Mouse (Mus musculus) midbrain, embryonic 13.5 days (tissue): ENCODE data around the gene Timm8a1. TPM values are rescaled to one million over a fixed set of nuclear protein-coding genes. Genes with fewer than 3 reads are reported as not detected.

ENCODE experiments used
- ATAC-seq: fragments of 200-750 bp; cut with Nextera tagmentation; 2 replicates; pipeline ENCODE4 v1.8.0; 2017; ENCODE audit warnings: mild to moderate bottlenecking, moderate TSS enrichment, moderate library complexity
- H3K27ac ChIP-seq: fragments of 300-500 bp; sonication (generic); 2 replicates; pipeline ENCODE4 v1.5.1; 2015; ENCODE audit warnings: inconsistent platforms, mild to moderate bottlenecking, moderate library complexity
- H3K27me3 ChIP-seq: fragments of 300-500 bp; sonication (generic); 2 replicates; pipeline ENCODE4 v1.6.1; 2015; ENCODE audit warnings: mild to moderate bottlenecking, inconsistent platforms
- H3K36me3 ChIP-seq: fragments of 300-500 bp; sonication (generic); 2 replicates; pipeline ENCODE4 v1.6.1; 2015; ENCODE audit warnings: mild to moderate bottlenecking, inconsistent platforms
- H3K4me1 ChIP-seq: fragments of 300-500 bp; sonication (generic); replicated peaks from 2 replicates; pipeline ENCODE4 v1.6.1; 2015; ENCODE audit warnings: inconsistent platforms
- H3K4me2 ChIP-seq: fragments of 300-500 bp; sonication (generic); replicated peaks from 2 replicates; pipeline ENCODE4 v1.6.1; 2015; ENCODE audit warnings: moderate library complexity, mild to moderate bottlenecking, inconsistent platforms
- H3K4me3 ChIP-seq: fragments of 300-500 bp; sonication (generic); replicated peaks from 2 replicates; pipeline ENCODE4 v1.5.1; 2015; ENCODE audit warnings: mild to moderate bottlenecking, inconsistent platforms
- H3K9ac ChIP-seq: fragments of 300-500 bp; sonication (generic); replicated peaks from 2 replicates; pipeline ENCODE4 v1.6.1; 2015; ENCODE audit warnings: mild to moderate bottlenecking, inconsistent platforms
- H3K9me3 ChIP-seq: fragments of 300-500 bp; sonication (generic); 2 replicates; pipeline ENCODE4 v1.6.1; 2016; ENCODE audit warnings: mild to moderate bottlenecking, inconsistent platforms
- WGBS: fragments of 180-500 bp; shearing (Covaris S2); methylation state at CpG from one replicate; pipeline ENCODE4 v1.1.7; 2015; 5-methylcytosine and 5-hydroxymethylcytosine counted together
- polyA plus RNA-seq: library from polyadenylated mRNA; unstranded; fragments of >200 nt; fragmentation: Nextera tagmentation; extraction: Ambion mirVana; gene quantifications from 2 replicates; pipeline ENCODE4 v1.2.1, GENCODE M21; 2015

Timm8a1 gene
- polyA plus RNA-seq, 1 experiment from 2014 or later = 40.5 TPM

GRCm38 (mm10) chrX:134507977-134508376 is 33.7 kb downstream of the Timm8a1 start:
- H3K36me3 ChIP-seq = no peaks in the 10 kb centered on the region
- no peak for ATAC-seq
- no peaks in the 10 kb centered on the region for H3K4me1 ChIP-seq
- H3K9ac ChIP-seq = no peak overlapping the region
- no peak overlapping the region for H3K4me2 ChIP-seq
- H3K9me3 ChIP-seq = no peaks in the 10 kb centered on the region
- H3K4me3 ChIP-seq = no peak overlapping the region
- no peaks in the 10 kb centered on the region for H3K27me3 ChIP-seq
- no peak overlapping the region for H3K27ac ChIP-seq
- WGBS = 74% methylated on average over 6 of the region's 6 CpGs

GRCm38 (mm10) chrX:134500651-134501050 is 41.0 kb downstream of the Timm8a1 start:
- Histone ChIP-seq H3K27me3 (no peaks in the 10 kb centered on the region), H3K36me3 (no peaks in the 10 kb centered on the region), H3K9ac (no peak overlapping the region), H3K27ac (no peak overlapping the region), H3K4me1 (no peaks in the 10 kb centered on the region), H3K4me2 (no peak overlapping the region), H3K9me3 (no peaks in the 10 kb centered on the region), H3K4me3 (no peak overlapping the region)
- 86% methylated on average over 8 of the region's 8 CpGs for WGBS
- ATAC-seq = no peak

Other genes with a start within 250 kb of the Timm8a1 start
- gene Tmem35a, start 246.6 kb downstream of the Timm8a1 start, polyA plus RNA-seq = 93.6 and 94.8 TPM in 2 replicates
- gene Cenpi, start 233.8 kb downstream of the Timm8a1 start, polyA plus RNA-seq = 10.1 and 11.8 TPM in 2 replicates
- 19.7 and 21.4 TPM in 2 replicates for gene Drp2, start 137.3 kb downstream of the Timm8a1 start, polyA plus RNA-seq
- gene Taf7l, start 65.4 kb downstream of the Timm8a1 start, polyA plus RNA-seq = not detected in 2 replicates
- 0.58 and 0.82 TPM in 2 replicates for gene Btk, start 41.7 kb upstream of the Timm8a1 start, polyA plus RNA-seq
- 211 and 233 TPM in 2 replicates for gene Rpl36a, start 43.8 kb upstream of the Timm8a1 start, polyA plus RNA-seq
- gene Gla, start 59.3 kb upstream of the Timm8a1 start, polyA plus RNA-seq = 4.1 and 4.7 TPM in 2 replicates
- gene Hnrnph2, start 59.3 kb upstream of the Timm8a1 start, polyA plus RNA-seq = 184 and 186 TPM in 2 replicates
- 8.7 and 9.6 TPM in 2 replicates for gene Armcx4, start 144.7 kb upstream of the Timm8a1 start, polyA plus RNA-seq
- 80.5 and 86.8 TPM in 2 replicates for gene Armcx1, start 176.1 kb upstream of the Timm8a1 start, polyA plus RNA-seq
- gene Armcx6, start 209.6 kb upstream of the Timm8a1 start, polyA plus RNA-seq = 40.2 and 42.3 TPM in 2 replicates
- gene Armcx3, start 214.7 kb upstream of the Timm8a1 start, polyA plus RNA-seq = 59.5 and 59.9 TPM in 2 replicates